Mouse (Mus musculus): ENCODE measurements around the gene Gm6525.

DNA sequence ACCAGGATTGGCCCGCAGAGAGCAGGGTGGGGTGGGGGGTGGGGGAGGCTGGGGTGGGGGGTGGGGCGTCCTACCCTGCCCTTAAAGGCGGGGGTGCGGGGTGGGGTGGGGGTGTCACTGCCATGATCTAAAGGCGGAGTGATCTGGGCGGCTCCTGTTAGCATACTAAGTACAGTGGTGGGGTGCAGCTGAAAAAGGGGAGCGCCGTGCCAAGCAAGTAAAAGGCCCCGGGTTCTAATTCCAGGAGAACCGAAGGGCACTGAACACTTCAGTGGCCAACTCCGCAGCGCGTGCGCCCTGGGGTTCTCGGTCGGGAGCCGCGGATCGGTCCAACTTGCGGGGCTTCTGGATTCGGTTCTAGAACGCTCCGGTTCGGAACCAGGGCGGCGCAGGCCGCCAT is 18.8 kb upstream of the Gm6525 start:
- no peak for TF ChIP-seq CTCF (IDR thresholded peaks at IDR 0.05; ENCODE audit: control insufficient read depth, insufficient read depth, low read length)
- no peak for TF ChIP-seq POLR2A (IDR thresholded peaks at IDR 0.05; ENCODE audit: borderline replicate concordance, control insufficient read depth, low read depth, low read length)

Data from bone marrow, adult 2 months (tissue).